Mouse (Mus musculus) spleen, adult 2 months (tissue): ENCODE data around the gene Klf5. TPM values are rescaled to one million over a fixed set of nuclear protein-coding genes. Genes with fewer than 3 reads are reported as not detected.

ENCODE experiments used
- DNase-seq, 2 experiments: peaks; one replicate each; pipeline versions ENCODE4 v3.0.0 to v3.0.0-alpha.2; 2012 to 2021; ENCODE audit warnings: low spot score in 2 of 2, low read depth in 1 of 2
- H3K27ac ChIP-seq: fragments of 200-500 bp; 2 replicates; pipeline ENCODE4 v1.5.1; 2012; ENCODE audit warnings: low read length, inconsistent platforms; ENCODE audit not compliant: insufficient read depth
- H3K27me3 ChIP-seq: fragments of 200-500 bp; 2 replicates; pipeline ENCODE4 v1.6.1; 2012; ENCODE audit warnings: mild to moderate bottlenecking, moderate library complexity, low read length, inconsistent platforms; ENCODE audit not compliant: control insufficient read depth, insufficient read depth
- H3K36me3 ChIP-seq: fragments of 200-500 bp; 2 replicates; pipeline ENCODE4 v1.6.1; 2012; ENCODE audit warnings: mild to moderate bottlenecking, low read length, inconsistent platforms; ENCODE audit not compliant: control insufficient read depth, insufficient read depth
- H3K4me1 ChIP-seq: fragments of 200-500 bp; 2 replicates; pipeline ENCODE4 v1.6.1; 2011; ENCODE audit warnings: inconsistent platforms; ENCODE audit not compliant: control insufficient read depth, insufficient read depth, insufficient read length
- H3K4me3 ChIP-seq: fragments of 200-500 bp; 2 replicates; pipeline ENCODE4 v1.5.1; 2011; ENCODE audit warnings: mild to moderate bottlenecking, inconsistent platforms; ENCODE audit not compliant: insufficient read depth, insufficient read length; ENCODE audit errors: extremely low read depth
- CTCF ChIP-seq: fragments of 200-500 bp; IDR thresholded peaks from 2 replicates; pipeline ENCODE4 v1.5.1; 2011; ENCODE audit warnings: mild to moderate bottlenecking, inconsistent platforms; ENCODE audit not compliant: insufficient read depth, insufficient read length, insufficient replicate concordance; ENCODE audit errors: extremely low read depth
- POLR2A ChIP-seq: fragments of 200-500 bp; IDR thresholded peaks from 2 replicates; pipeline ENCODE4 v1.6.1; 2011; ENCODE audit warnings: low read depth, low read length, inconsistent platforms
- WGBS: fragments of 180-500 bp; shearing (Covaris S2); methylation state at CpG from one replicate; pipeline ENCODE4 v1.1.7; 2018; 5-methylcytosine and 5-hydroxymethylcytosine counted together
- polyA plus RNA-seq: library from polyadenylated mRNA; depleted of rRNA; stranded (reverse); fragments of >200 nt; gene quantifications from 2 replicates; pipeline ENCODE4 v1.2.3, GENCODE M21; 2012

Klf5 gene
- polyA plus RNA-seq, 1 experiment = 0.63 TPM

- no peak for TF ChIP-seq POLR2A
- TF ChIP-seq CTCF = no peak
- H3K36me3 ChIP-seq = no peaks in the 10 kb centered on the region
- H3K4me1 ChIP-seq = no peaks in the 10 kb centered on the region
- H3K27ac ChIP-seq = no peak overlapping the region
- no peaks in the 10 kb centered on the region for H3K27me3 ChIP-seq
- H3K4me3 ChIP-seq = no peak overlapping the region
- 79% methylated on average over 9 of the region's 9 CpGs for WGBS
- no peak for DNase-seq
Observed at GRCm38 (mm10) chr14:99278312-99278711, 20.2 kb upstream of the Klf5 start.

GRCm38 (mm10) chr14:99278763-99279486 is 19.6 kb upstream of the Klf5 start:
- TF ChIP-seq POLR2A (no peak), CTCF (no peak)
- 80% methylated on average over 12 of the region's 12 CpGs for WGBS

GRCm38 (mm10) chr14:99280399-99280798 is 18.1 kb upstream of the Klf5 start:
- TF ChIP-seq POLR2A (no peak), CTCF (no peak)
- no peak for DNase-seq
- WGBS = 72% methylated on average over 5 of the region's 5 CpGs
- Histone ChIP-seq H3K4me3 (no peak overlapping the region), H3K27me3 (no peaks in the 10 kb centered on the region), H3K36me3 (no peaks in the 10 kb centered on the region), H3K4me1 (no peaks in the 10 kb centered on the region), H3K27ac (no peak overlapping the region)

More at GRCm38 (mm10) chr14:99278763-99279486, 19.6 kb upstream of the Klf5 start:
- Histone ChIP-seq H3K4me3 (no peak overlapping the region), H3K27me3 (no peaks in the 10 kb centered on the region), H3K27ac (no peak overlapping the region), H3K4me1 (no peaks in the 10 kb centered on the region), H3K36me3 (no peaks in the 10 kb centered on the region)
- no peak for DNase-seq

- no peaks in the 10 kb centered on the region for H3K36me3 ChIP-seq
- no peak for DNase-seq
- TF ChIP-seq CTCF = no peak
- no peak for TF ChIP-seq POLR2A
- H3K4me1 ChIP-seq = no peaks in the 10 kb centered on the region
- 42% methylated on average over 5 of the region's 5 CpGs for WGBS
- no peaks in the 10 kb centered on the region for H3K27me3 ChIP-seq
- no peak overlapping the region for H3K27ac ChIP-seq
- no peak overlapping the region for H3K4me3 ChIP-seq
Observed at GRCm38 (mm10) chr14:99280825-99281433, 17.6 kb upstream of the Klf5 start.

GRCm38 (mm10) chr14:99285486-99285885 is 13.0 kb upstream of the Klf5 start:
- TF ChIP-seq POLR2A (no peak), CTCF (no peak)
- 93% methylated on average over 4 of the region's 4 CpGs for WGBS
- Histone ChIP-seq H3K4me1 (no peaks in the 10 kb centered on the region), H3K27me3 (no peaks in the 10 kb centered on the region), H3K27ac (no peak overlapping the region), H3K36me3 (no peaks in the 10 kb centered on the region), H3K4me3 (no peak overlapping the region)
- DNase-seq = no peak

GRCm38 (mm10) chr14:99292176-99292575 is 6.3 kb upstream of the Klf5 start:
- DNase-seq = no peak
- TF ChIP-seq CTCF (no peak), POLR2A (no peak)
- Histone ChIP-seq H3K27ac (no peak overlapping the region), H3K36me3 (no peaks in the 10 kb centered on the region), H3K4me3 (no peak overlapping the region), H3K27me3 (no peaks in the 10 kb centered on the region), H3K4me1 (no peaks in the 10 kb centered on the region)
- 93% methylated on average over 5 of the region's 5 CpGs for WGBS

- Histone ChIP-seq H3K27ac (no peak overlapping the region), H3K4me3 (no peak overlapping the region), H3K4me1 (peaks cover 9% of the 10 kb centered on the region), H3K27me3 (peaks cover 15% of the 10 kb centered on the region), H3K36me3 (no peaks in the 10 kb centered on the region)
- 93% methylated on average over 8 of the region's 8 CpGs for WGBS
- TF ChIP-seq CTCF (no peak), POLR2A (no peak)
- no peak for DNase-seq
Observed at GRCm38 (mm10) chr14:99294424-99294823, 4.1 kb upstream of the Klf5 start.
